Mouse (Mus musculus) G1E (cell line): Measurements from ENCODE around the gene Clec1a.

Experiments
- GATA1 ChIP-seq: IDR thresholded peaks from 2 replicates; pipeline ENCODE4 v1.6.1; 2012; ENCODE audit warnings: borderline replicate concordance, low read length, inconsistent platforms, mixed read lengths
- GATA2 ChIP-seq: IDR thresholded peaks from 2 replicates; pipeline ENCODE4 v1.6.1; 2012; ENCODE audit warnings: low read depth, low read length, inconsistent platforms, borderline replicate concordance

GRCm38 (mm10) chr6:129427281-129427680 is 24.5 kb downstream of the Clec1a start:
- TF ChIP-seq GATA1 = no peak
- TF ChIP-seq GATA2 = no peak
